In genomic region chr2:123813182-123813949, GRCm38 (mm10) we compare ENCODE assay signal across 10 mouse cellular contexts.
A peak's percentile ranks its signal among the peaks of the same experiment; 100 is the strongest.
DNase-seq lines count a peak whose midpoint lies in the region; ATAC-seq and TF ChIP-seq lines count a peak whose summit lies in the region.
"Had no signal": no experiment of that assay in that cellular context is flagged by ENCODE, and none has a peak within 500 bp of the region (broad histone marks: within the 10 kb centered on the region; RNA-seq: fewer than 3 reads in every experiment).

No protein-coding gene starts in this region.

- H3K9ac ChIP-seq in midbrain, postnatal 0 days (replicated peaks; ENCODE audit: low read length, poor library complexity, severe bottlenecking): no peak overlapping the region
- H3K9ac ChIP-seq: embryonic facial prominence, embryonic 12.5 days; liver, embryonic 15.5 days had no signal

- H3K27ac ChIP-seq in forebrain, embryonic 10.5 days: peak overlapping the region; percentile 74
- peak overlapping the region; percentile 78 for H3K27ac ChIP-seq in layer of hippocampus, adult 2 months
- H3K27ac ChIP-seq in midbrain, postnatal 0 days (ENCODE audit: low read depth, low read length): peak overlapping the region; percentile 63
- H3K27ac ChIP-seq: embryonic facial prominence, embryonic 12.5 days; liver, embryonic 15.5 days had no signal

- ATAC-seq in midbrain, postnatal 0 days (ENCODE audit: low FRiP score): peak; percentile 90

- peak overlapping the region; percentile 18; the same call in 1 of the 2 replicates for H3K4me3 ChIP-seq in forebrain, embryonic 10.5 days
- H3K4me3 ChIP-seq in layer of hippocampus, adult 2 months: no peak overlapping the region
- no peak overlapping the region for H3K4me3 ChIP-seq in midbrain, postnatal 0 days (ENCODE audit: low read depth, low read length)
- H3K4me3 ChIP-seq: embryonic facial prominence, embryonic 12.5 days; liver, embryonic 15.5 days had no signal

- H3K4me2 ChIP-seq in midbrain, postnatal 0 days (ENCODE audit: low read depth, low read length, poor library complexity, severe bottlenecking): peak overlapping the region; percentile 1; the same call in 1 of the 2 replicates
- H3K4me2 ChIP-seq: embryonic facial prominence, embryonic 12.5 days; liver, embryonic 15.5 days had no signal

- H3K36me3 ChIP-seq in forebrain, embryonic 10.5 days (replicated peaks): no peaks in the 10 kb centered on the region
- H3K36me3 ChIP-seq in midbrain, postnatal 0 days (ENCODE audit: insufficient read depth, low read length): no peaks in the 10 kb centered on the region
- H3K36me3 ChIP-seq: embryonic facial prominence, embryonic 12.5 days; liver, embryonic 15.5 days had no signal

- DNase-seq in brain, adult 2 months (ENCODE audit: low read depth, low spot score): peak; percentile 43
- DNase-seq in forebrain, embryonic 10.5 days (ENCODE audit: extremely low spot score, low spot score): peak; percentile 22
- peak; percentile 40 to 45 for DNase-seq in layer of hippocampus, adult 2 months (ENCODE audit: low spot score in 2 of 2)
- DNase-seq in midbrain, postnatal 0 days (ENCODE audit: low spot score): peak; percentile 83
- DNase-seq in lung, postnatal 4 days: no peak
- no peak for DNase-seq in thymus, postnatal 10 days (ENCODE audit: low spot score in 2 of 2)
- no peak for DNase-seq in urinary bladder, postnatal 25 days (ENCODE audit: low spot score)
- no peak for DNase-seq in B cell, adult 2 months

- H3K27me3 ChIP-seq in forebrain, embryonic 10.5 days (ENCODE audit: poor library complexity, severe bottlenecking): no peaks in the 10 kb centered on the region
- no peaks in the 10 kb centered on the region for H3K27me3 ChIP-seq in midbrain, postnatal 0 days (ENCODE audit: insufficient read depth, low read length)
- H3K27me3 ChIP-seq: embryonic facial prominence, embryonic 12.5 days; liver, embryonic 15.5 days had no signal

- TF ChIP-seq CTCF in layer of hippocampus, adult 2 months (conservative IDR thresholded peaks at IDR 0.05): peak; percentile 20; the same call in 1 of the 2 replicates
- TF ChIP-seq CTCF in midbrain, postnatal 0 days (IDR thresholded peaks at IDR 0.05): peak; percentile 23; the same call in 1 of the 2 replicates

- peaks cover 16% of the 10 kb centered on the region for H3K4me1 ChIP-seq in forebrain, embryonic 10.5 days
- H3K4me1 ChIP-seq in midbrain, postnatal 0 days (ENCODE audit: insufficient read depth, low read length): peaks cover 4% of the 10 kb centered on the region; the same call in 1 of the 2 replicates
- H3K4me1 ChIP-seq: embryonic facial prominence, embryonic 12.5 days; liver, embryonic 15.5 days had no signal

- H3K9me3 ChIP-seq in forebrain, embryonic 10.5 days: no peaks in the 10 kb centered on the region
- no peaks in the 10 kb centered on the region for H3K9me3 ChIP-seq in midbrain, postnatal 0 days (ENCODE audit: low read length)
- H3K9me3 ChIP-seq: embryonic facial prominence, embryonic 12.5 days; liver, embryonic 15.5 days had no signal

- WGBS in forebrain, embryonic 10.5 days: 54% methylated on average over 15 of the region's 15 CpGs
- WGBS in midbrain, postnatal 0 days: 21% methylated on average over 15 of the region's 15 CpGs

Comparison
In these comparisons a context has a peak if more than half of its experiments do, and no peak if none do; other contexts are left out.
1. DNase-seq: peak in brain, adult 2 months (single experiment), forebrain, embryonic 10.5 days (single experiment), layer of hippocampus, adult 2 months (2 of 2) and midbrain, postnatal 0 days (single experiment); none in lung, postnatal 4 days (0 of 2), thymus, postnatal 10 days (0 of 2), urinary bladder, postnatal 25 days (single experiment) and B cell, adult 2 months (0 of 2).
2. Peak in every context shown above with its lines, with median percentiles within 50 percentile points of each other: H3K27ac ChIP-seq.